Mouse (Mus musculus) left cerebral cortex, postnatal 14 days (tissue): Measurements from ENCODE around the gene Ghrhr. TPM values are rescaled to one million over a fixed set of nuclear protein-coding genes. Genes with fewer than 3 reads are reported as not detected.

ENCODE experiments used
- DNase-seq, 2 experiments: peaks; one replicate each; pipeline ENCODE4 v3.0.0; 2021 to 2022; ENCODE audit warnings: low spot score in 2 of 2, mixed read lengths in 1 of 2
- intact Hi-C: fragments of 180-260 bp; cut with DNase I; formaldehyde crosslinking; loops from one replicate; pipeline ENCODE4 v1.15.1; 2025
- total RNA-seq, 2 experiments: library from RNA; stranded (reverse); gene quantifications; 2 replicates each; pipeline ENCODE4 v1.2.3; 2021

Ghrhr gene
- total RNA-seq, 2 experiments from 2014 or later: not detected

- intact Hi-C loops: no loop called here
- DNase-seq: peak in 1 of 2 experiments; percentile 43
These were observed 12.6 kb downstream of the Ghrhr start for GRCm38 (mm10) chr6:55388546-55389169.

GRCm38 (mm10) chr6:55389321-55389720 lies 13.2 kb downstream of the Ghrhr start:
- DNase-seq: no peak
- intact Hi-C loops: no loop called here

- no peak for DNase-seq
- intact Hi-C loops: loop anchor here (2.0 to 10.0 kb wide), 2 partner anchors 113 to 563 kb away; no protein-coding TSS in a partner anchor
These were observed 15.7 kb downstream of the Ghrhr start for GRCm38 (mm10) chr6:55391814-55392213.

GRCm38 (mm10) chr6:55392453-55392852 lies 16.4 kb downstream of the Ghrhr start:
- peak; percentile 61 to 83 for DNase-seq
- intact Hi-C loops: loop anchor here (2.0 to 10.0 kb wide), 2 partner anchors 112 to 562 kb away; no protein-coding TSS in a partner anchor

- intact Hi-C loops: loop anchor here (10.0 kb wide), 1 partner anchor 560 kb away; no protein-coding TSS in a partner anchor
- peak; percentile 65 to 73 for DNase-seq
These were observed 18.8 kb downstream of the Ghrhr start for GRCm38 (mm10) chr6:55394854-55395253.

- intact Hi-C loops: loop anchor here (2.0 to 10.0 kb wide), 2 partner anchors 57 to 559 kb away; no protein-coding TSS in a partner anchor
- peak; percentile 53 to 89 for DNase-seq
These were observed 20.1 kb downstream of the Ghrhr start for GRCm38 (mm10) chr6:55396176-55396575.

GRCm38 (mm10) chr6:55396622-55397041 lies 20.5 kb downstream of the Ghrhr start:
- peak; percentile 83 to 94 for DNase-seq
- intact Hi-C loops: loop anchor here (2.0 to 10.0 kb wide), 2 partner anchors 56 to 558 kb away; no protein-coding TSS in a partner anchor

GRCm38 (mm10) chr6:55398869-55399628 lies 23.0 kb downstream of the Ghrhr start:
- intact Hi-C loops: loop anchor here (10.0 kb wide), 1 partner anchor 556 kb away; no protein-coding TSS in a partner anchor
- DNase-seq: peak; percentile 44 to 69

- DNase-seq: peak; percentile 84 to 86
- intact Hi-C loops: loop anchor here (10.0 kb wide), 1 partner anchor 555 kb away; no protein-coding TSS in a partner anchor
These were observed 23.8 kb downstream of the Ghrhr start for GRCm38 (mm10) chr6:55399910-55400309.

GRCm38 (mm10) chr6:55402041-55402776 lies 26.1 kb downstream of the Ghrhr start:
- no peak for DNase-seq
- intact Hi-C loops: no loop called here

- no peak for DNase-seq
- intact Hi-C loops: no loop called here
These were observed 27.6 kb downstream of the Ghrhr start for GRCm38 (mm10) chr6:55403411-55404309.

GRCm38 (mm10) chr6:55404421-55404990 lies 28.4 kb downstream of the Ghrhr start:
- no peak for DNase-seq
- intact Hi-C loops: no loop called here

GRCm38 (mm10) chr6:55407345-55407744 lies 31.2 kb downstream of the Ghrhr start:
- intact Hi-C loops: loop anchor here (5.0 kb wide), 1 partner anchor 35 kb away; no protein-coding TSS in a partner anchor
- DNase-seq: no peak

GRCm38 (mm10) chr6:55410119-55410775 lies 34.2 kb downstream of the Ghrhr start:
- intact Hi-C loops: no loop called here

GRCm38 (mm10) chr6:55410977-55411376 lies 34.9 kb downstream of the Ghrhr start:
- no peak for DNase-seq
- intact Hi-C loops: no loop called here

More at GRCm38 (mm10) chr6:55410119-55410775, 34.2 kb downstream of the Ghrhr start:
- no peak for DNase-seq

GRCm38 (mm10) chr6:55416202-55416601 lies 40.1 kb downstream of the Ghrhr start:
- peak; percentile 48 to 60 for DNase-seq
- intact Hi-C loops: no loop called here

GRCm38 (mm10) chr6:55418746-55419410 lies 42.8 kb downstream of the Ghrhr start:
- intact Hi-C loops: no loop called here
- DNase-seq: no peak
